Mouse (Mus musculus) bone marrow, adult 2 months (tissue): Measurements from ENCODE around the gene Kirrel3.

Experiments
- CTCF ChIP-seq: fragments of 200-500 bp; IDR thresholded peaks from 2 replicates; pipeline ENCODE4 v1.5.1; 2011; ENCODE audit warnings: low read length, control low read depth; ENCODE audit not compliant: control insufficient read depth, insufficient read depth
- POLR2A ChIP-seq: fragments of 200-500 bp; IDR thresholded peaks from 2 replicates; pipeline ENCODE4 v1.6.1; 2011; ENCODE audit warnings: low read depth, mild to moderate bottlenecking, control low read depth, low read length, borderline replicate concordance; ENCODE audit not compliant: control insufficient read depth

DNA sequence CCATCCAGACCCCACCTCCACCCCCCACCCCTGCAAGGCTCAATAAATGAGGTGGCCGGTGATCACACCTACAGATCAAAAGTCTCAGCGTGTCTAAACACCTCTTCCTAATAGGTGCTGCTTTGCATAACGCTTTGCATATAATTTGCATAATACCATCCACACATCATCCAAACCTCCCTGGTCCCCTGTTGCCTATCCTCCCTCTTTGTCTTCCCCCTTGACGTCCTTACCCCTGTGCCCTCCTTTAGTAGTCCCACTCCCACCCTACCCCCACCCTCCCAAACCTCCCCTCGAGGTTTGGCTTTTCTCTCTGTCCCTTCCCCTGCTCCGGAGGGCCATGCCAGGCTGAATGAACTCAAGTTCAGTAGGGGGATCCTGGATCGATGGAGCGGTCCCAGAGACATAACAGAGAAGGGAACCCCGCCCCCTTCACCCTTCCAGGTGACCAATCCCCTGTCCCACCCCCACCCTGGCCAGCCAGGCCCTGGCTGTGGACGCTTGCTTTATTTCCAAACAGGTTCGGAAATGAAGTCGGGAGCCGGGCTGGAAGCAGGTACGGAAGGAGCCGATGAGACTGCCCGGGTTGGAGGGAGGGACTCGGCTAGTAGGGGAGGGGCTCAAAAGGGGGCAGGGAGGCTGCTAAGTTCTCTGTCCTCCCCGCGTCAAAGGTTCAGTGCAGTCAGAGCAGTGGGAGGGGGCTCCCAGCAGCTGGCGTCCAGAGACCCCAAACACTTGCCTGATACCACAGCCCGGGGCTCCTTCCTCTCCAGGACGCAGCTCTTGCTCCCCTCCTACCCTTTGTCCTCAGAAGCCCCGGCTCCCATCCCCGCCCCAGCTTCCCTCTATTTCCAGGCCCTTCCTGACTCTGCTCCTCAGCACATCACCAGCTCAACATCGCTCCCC lies 539.1 kb downstream of the Kirrel3 start:
- TF ChIP-seq POLR2A (no peak), CTCF (no peak)
